26 mouse cellular contexts compared by ENCODE assay signal in the genomic region with DNA sequence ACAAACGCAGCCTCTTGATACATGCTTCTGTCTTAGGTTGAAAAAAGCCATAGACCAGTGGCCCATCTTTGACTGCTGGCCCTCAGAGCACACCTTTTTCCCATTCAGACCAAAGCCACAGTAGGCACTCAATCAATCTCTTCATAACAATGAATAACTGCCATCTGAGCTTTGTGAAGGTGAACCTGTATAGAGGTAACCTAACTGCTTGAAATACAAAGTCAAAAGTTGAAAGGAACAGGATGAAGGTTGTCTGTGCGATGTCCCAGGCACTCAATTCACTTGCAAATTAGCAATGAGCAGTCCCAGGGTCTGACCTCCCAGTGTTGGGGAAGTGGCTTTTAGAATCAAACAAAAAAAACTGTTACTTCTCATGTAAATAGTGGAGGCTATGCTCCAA.
DNase-seq lines count a peak whose midpoint lies in the region; ATAC-seq and TF ChIP-seq lines count a peak whose summit lies in the region.
"Had no signal": no experiment of that assay in that cellular context is flagged by ENCODE, and none has a peak within 500 bp of the region (broad histone marks: within the 10 kb centered on the region; RNA-seq: fewer than 3 reads in every experiment).

No protein-coding gene starts in this region.

- no peak overlapping the region for H3K9ac ChIP-seq in ES-Bruce4 (ENCODE audit: low read depth, poor library complexity, severe bottlenecking)
- no peak overlapping the region for H3K9ac ChIP-seq in heart, embryonic 12.5 days
- H3K9ac ChIP-seq in heart, embryonic 11.5 days (ENCODE audit: low read depth, low read length) = no peak overlapping the region
- H3K9ac ChIP-seq: embryonic facial prominence, embryonic 13.5 days; embryonic facial prominence, embryonic 15.5 days; forebrain, embryonic 12.5 days had no signal

- no peaks in the 10 kb centered on the region for H3K27me3 ChIP-seq in ES-Bruce4 (ENCODE audit: control insufficient read depth, insufficient read depth, low read length, poor library complexity, severe bottlenecking)
- no peaks in the 10 kb centered on the region for H3K27me3 ChIP-seq in heart, embryonic 12.5 days (replicated peaks)
- H3K27me3 ChIP-seq in heart, embryonic 11.5 days (ENCODE audit: control insufficient read depth, insufficient read depth, low read length) = no peaks in the 10 kb centered on the region
- H3K27me3 ChIP-seq: embryonic facial prominence, embryonic 13.5 days; embryonic facial prominence, embryonic 15.5 days; forebrain, embryonic 12.5 days; Patski had no signal

- peaks cover 14% of the 10 kb centered on the region; the same call in 1 of the 2 replicates for H3K9me3 ChIP-seq in ES-Bruce4 (replicated peaks; ENCODE audit: control insufficient read depth, insufficient read depth, low read length, poor library complexity, severe bottlenecking)
- H3K9me3 ChIP-seq in heart, embryonic 12.5 days (replicated peaks) = 0 out of 2 replicates have a peak, but pooled peaks cover 7% of the 10 kb centered on the region
- H3K9me3 ChIP-seq in heart, embryonic 11.5 days (replicated peaks; ENCODE audit: control insufficient read depth, low read length) = no peaks in the 10 kb centered on the region
- H3K9me3 ChIP-seq: embryonic facial prominence, embryonic 13.5 days; embryonic facial prominence, embryonic 15.5 days; forebrain, embryonic 10.5 days; forebrain, embryonic 12.5 days had no signal

- 0 out of 2 replicates have a peak, but pooled peaks have one; percentile 16 for TF ChIP-seq EP300 in ES-Bruce4 (IDR thresholded peaks at IDR 0.05; ENCODE audit: insufficient read depth, low read depth, low read length)

- no peak overlapping the region for H3K4me3 ChIP-seq in ES-Bruce4 (ENCODE audit: low read depth, low read length)
- H3K4me3 ChIP-seq in heart, embryonic 12.5 days = no peak overlapping the region
- H3K4me3 ChIP-seq in heart, embryonic 11.5 days (ENCODE audit: low read depth, low read length) = no peak overlapping the region
- H3K4me3 ChIP-seq: embryonic facial prominence, embryonic 13.5 days; embryonic facial prominence, embryonic 15.5 days; erythroblast, embryonic 14.5 days; forebrain, embryonic 10.5 days; forebrain, embryonic 12.5 days had no signal

- no peak overlapping the region for H3K4me2 ChIP-seq in heart, embryonic 12.5 days
- H3K4me2 ChIP-seq in heart, embryonic 11.5 days = no peak overlapping the region
- H3K4me2 ChIP-seq: embryonic facial prominence, embryonic 13.5 days; embryonic facial prominence, embryonic 15.5 days; forebrain, embryonic 12.5 days had no signal

- TF ChIP-seq CTCF in ES-Bruce4 (IDR thresholded peaks at IDR 0.05; ENCODE audit: low read depth, low read length) = no peak

- peak overlapping the region; percentile 78 for H3K27ac ChIP-seq in ES-Bruce4 (ENCODE audit: insufficient read depth, low read length)
- H3K27ac ChIP-seq in heart, embryonic 12.5 days (ENCODE audit: poor library complexity, severe bottlenecking) = no peak overlapping the region
- H3K27ac ChIP-seq in heart, embryonic 11.5 days (ENCODE audit: low read depth, low read length) = no peak overlapping the region
- H3K27ac ChIP-seq: embryonic facial prominence, embryonic 13.5 days; embryonic facial prominence, embryonic 15.5 days; forebrain, embryonic 10.5 days; forebrain, embryonic 12.5 days had no signal

- no peaks in the 10 kb centered on the region for H3K36me3 ChIP-seq in ES-Bruce4 (ENCODE audit: control insufficient read depth, insufficient read depth, low read length, poor library complexity, severe bottlenecking)
- no peaks in the 10 kb centered on the region for H3K36me3 ChIP-seq in heart, embryonic 12.5 days
- no peaks in the 10 kb centered on the region for H3K36me3 ChIP-seq in heart, embryonic 11.5 days (ENCODE audit: control insufficient read depth, insufficient read depth, low read length)
- H3K36me3 ChIP-seq: embryonic facial prominence, embryonic 13.5 days; embryonic facial prominence, embryonic 15.5 days; forebrain, embryonic 10.5 days; forebrain, embryonic 12.5 days; G1E had no signal

- H3K4me1 ChIP-seq in ES-Bruce4 (ENCODE audit: control insufficient read depth, insufficient read depth, low read length) = no peaks in the 10 kb centered on the region
- H3K4me1 ChIP-seq in heart, embryonic 12.5 days (replicated peaks) = no peaks in the 10 kb centered on the region
- H3K4me1 ChIP-seq in heart, embryonic 11.5 days (ENCODE audit: control insufficient read depth, insufficient read depth, low read length) = no peaks in the 10 kb centered on the region
- H3K4me1 ChIP-seq: embryonic facial prominence, embryonic 13.5 days; embryonic facial prominence, embryonic 15.5 days; forebrain, embryonic 10.5 days; forebrain, embryonic 12.5 days had no signal

- no peak for ATAC-seq in heart, embryonic 12.5 days (ENCODE audit: insufficient number of reproducible peaks, low FRiP score)
- no peak for ATAC-seq in heart, embryonic 11.5 days (replicated peaks; ENCODE audit: insufficient number of reproducible peaks, low FRiP score, low TSS enrichment)
- ATAC-seq: forebrain, embryonic 14.5 days; forebrain, embryonic 16.5 days; Patski had no signal

- WGBS in heart, embryonic 12.5 days = 68% methylated on average over 2 of the region's 2 CpGs
- WGBS in heart, embryonic 11.5 days (ENCODE audit: insufficient replicate concordance) = 75% methylated on average over 2 of the region's 2 CpGs

- TF ChIP-seq POLR2A in ES-Bruce4 (IDR thresholded peaks at IDR 0.05; ENCODE audit: insufficient read depth, low read length) = no peak

- DNase-seq in ES-CJ7 (ENCODE audit: low read depth, low spot score) = peak; percentile 89
- DNase-seq in R1 (ENCODE audit: low read depth, low spot score) = peak; percentile 87
- DNase-seq in ZHBTc4 (ENCODE audit: low read depth, low spot score) = peak; percentile 88
- DNase-seq in retina, postnatal 1 day = no peak
- DNase-seq: adrenal gland, adult 8-10 months; adrenal gland, postnatal 14 days; adrenal gland, postnatal 36 days; cerebellum, adult 11 months; cerebellum, adult 18-20 months; cerebellum, adult 8-10 months; cerebellum, adult 9-11 months; cerebellum, postnatal 14 days; cerebellum, postnatal 36 days; embryo, embryonic 11 days had no signal
